Mouse (Mus musculus) liver, postnatal 0 days (tissue): ENCODE measurements around the gene Cep170. TPM values are rescaled to one million over a fixed set of nuclear protein-coding genes. Genes with fewer than 3 reads are reported as not detected.

Experiments used
- ATAC-seq: fragments of 200-750 bp; cut with Nextera tagmentation; 2 replicates; pipeline ENCODE4 v1.8.0; 2017; ENCODE audit warnings: mild to moderate bottlenecking, moderate library complexity
- DNase-seq: peaks from one replicate; pipeline ENCODE4 v3.0.0-alpha.2; 2016
- H3K27ac ChIP-seq: fragments of 300-500 bp; sonication (generic); 2 replicates; pipeline ENCODE4 v1.5.1; 2014; ENCODE audit warnings: antibody characterized with exemption, moderate library complexity, mild to moderate bottlenecking, low read depth
- H3K27me3 ChIP-seq: fragments of 300-500 bp; sonication (generic); 2 replicates; pipeline ENCODE4 v1.6.1; 2014; ENCODE audit warnings: low read length, control low read depth, mixed read lengths; ENCODE audit not compliant: insufficient read depth
- H3K36me3 ChIP-seq: fragments of 300-500 bp; sonication (generic); replicated peaks from 2 replicates; pipeline ENCODE4 v1.6.1; 2014; ENCODE audit warnings: mild to moderate bottlenecking, control low read depth, low read length, moderate library complexity, mixed read lengths; ENCODE audit not compliant: insufficient read depth
- H3K4me1 ChIP-seq: fragments of 300-500 bp; sonication (generic); 2 replicates; pipeline ENCODE4 v1.6.1; 2014; ENCODE audit warnings: antibody characterized with exemption, mild to moderate bottlenecking, control low read depth; ENCODE audit not compliant: insufficient read depth
- H3K4me2 ChIP-seq: fragments of 300-500 bp; sonication (generic); 2 replicates; pipeline ENCODE4 v1.6.1; 2014; ENCODE audit warnings: low read depth, mild to moderate bottlenecking, low read length, moderate library complexity, mixed read lengths
- H3K4me3 ChIP-seq: fragments of 300-500 bp; sonication (generic); 2 replicates; pipeline ENCODE4 v1.5.1; 2014; ENCODE audit warnings: low read depth, low read length
- H3K9ac ChIP-seq: fragments of 300-500 bp; sonication (generic); replicated peaks from 2 replicates; pipeline ENCODE4 v1.6.1; 2014; ENCODE audit warnings: mild to moderate bottlenecking, moderate library complexity
- H3K9me3 ChIP-seq: fragments of 300-500 bp; sonication (generic); 2 replicates; pipeline ENCODE4 v1.6.1; 2016; ENCODE audit warnings: mild to moderate bottlenecking, control low read depth, low read length, mixed read lengths
- CTCF ChIP-seq: sonication (generic); IDR thresholded peaks from 2 replicates; pipeline ENCODE4 v1.5.1; 2016; ENCODE audit warnings: antibody characterized with exemption, low read depth
- EP300 ChIP-seq: IDR thresholded peaks from 2 replicates; pipeline ENCODE4 v1.6.1; 2016; ENCODE audit warnings: antibody characterized with exemption, low read depth, mild to moderate bottlenecking
- WGBS: fragments of 180-500 bp; shearing (Covaris S2); extraction: QIAGEN DNeasy Blood & Tissue Kit; methylation state at CpG from one replicate; pipeline ENCODE4 v1.1.7; 2014; ENCODE audit not compliant: insufficient replicate concordance; 5-methylcytosine and 5-hydroxymethylcytosine counted together
- polyA plus RNA-seq: library from polyadenylated mRNA; unstranded; fragments of >200 nt; fragmentation: Nextera tagmentation; extraction: Ambion mirVana; gene quantifications from 2 replicates; pipeline ENCODE4 v1.2.1, GENCODE M21; 2015

The Cep170 gene
- polyA plus RNA-seq, 1 experiment from 2014 or later = 4.4 TPM

DNA sequence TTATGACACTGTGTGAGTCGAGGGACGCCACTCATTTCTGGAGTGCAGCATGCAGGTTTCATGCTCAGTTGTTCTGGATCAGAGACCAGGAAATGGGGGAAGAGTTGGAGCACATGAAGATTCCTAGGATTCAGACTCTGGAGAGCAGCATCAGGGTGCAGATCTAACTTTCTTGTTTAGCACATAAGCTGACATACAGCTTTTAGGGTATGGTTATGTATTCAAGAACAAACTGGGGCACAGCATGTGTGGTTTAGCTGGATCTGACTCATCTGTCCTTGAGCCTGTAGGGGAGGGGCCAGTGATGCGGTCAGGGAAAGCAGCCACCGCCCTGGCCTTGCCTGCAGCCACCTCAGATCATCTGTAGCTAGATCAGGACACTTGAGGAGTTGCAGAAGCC lies 13.5 kb upstream of the Cep170 start:
- DNase-seq = peak; percentile 65
- peak overlapping the region; percentile 69 for H3K27ac ChIP-seq
- WGBS = 42% methylated on average over 4 of the region's 4 CpGs
- ATAC-seq = peak; percentile 69
- no peaks in the 10 kb centered on the region for H3K9me3 ChIP-seq
- no peak overlapping the region for H3K4me2 ChIP-seq
- no peak overlapping the region for H3K4me3 ChIP-seq
- 0 out of 2 replicates have a peak overlapping the region, but pooled peaks have one; percentile 11 for H3K9ac ChIP-seq
- H3K27me3 ChIP-seq = no peaks in the 10 kb centered on the region
- H3K36me3 ChIP-seq = 0 out of 2 replicates have a peak, but pooled peaks cover 10% of the 10 kb centered on the region
- TF ChIP-seq CTCF (no peak), EP300 (no peak)
- H3K4me1 ChIP-seq = peaks cover 21% of the 10 kb centered on the region

GRCm38 (mm10) chr1:176826931-176827330 lies 13.1 kb upstream of the Cep170 start:
- no peak overlapping the region for H3K4me3 ChIP-seq
- DNase-seq = no peak
- H3K4me2 ChIP-seq = no peak overlapping the region
- TF ChIP-seq EP300 (no peak), CTCF (no peak)
- no peak overlapping the region for H3K9ac ChIP-seq
- no peak for ATAC-seq
- H3K27ac ChIP-seq = peak overlapping the region; percentile 69
- H3K4me1 ChIP-seq = peaks cover 22% of the 10 kb centered on the region
- 57% methylated on average over 4 of the region's 4 CpGs for WGBS
- 0 out of 2 replicates have a peak, but pooled peaks cover 10% of the 10 kb centered on the region for H3K36me3 ChIP-seq
- no peaks in the 10 kb centered on the region for H3K9me3 ChIP-seq
- no peaks in the 10 kb centered on the region for H3K27me3 ChIP-seq

DNA sequence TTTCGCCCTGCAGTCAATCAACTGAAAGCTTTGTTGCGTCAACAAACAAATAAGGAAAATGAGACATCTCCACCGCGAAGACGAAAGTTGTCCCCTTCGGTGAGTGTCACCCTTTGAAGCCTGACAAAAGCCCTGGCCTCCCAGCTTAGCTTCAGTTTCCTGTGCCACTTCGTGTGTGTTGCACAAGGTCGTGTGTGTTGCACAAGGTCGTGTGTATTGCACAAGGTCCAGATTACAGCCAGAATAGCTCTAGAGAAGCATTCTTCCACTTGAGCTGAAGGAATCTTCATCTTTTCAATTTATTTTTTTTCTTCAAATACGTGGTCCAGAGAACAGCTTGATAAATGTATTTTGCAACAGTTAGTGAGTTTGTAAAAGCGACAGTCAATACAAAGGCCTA lies 12.3 kb upstream of the Cep170 start:
- Histone ChIP-seq H3K4me3 (no peak overlapping the region), H3K27me3 (no peaks in the 10 kb centered on the region), H3K9ac (no peak overlapping the region), H3K4me1 (peaks cover 24% of the 10 kb centered on the region), H3K9me3 (no peaks in the 10 kb centered on the region), H3K27ac (peak overlapping the region; percentile 78), H3K36me3 (0 out of 2 replicates have a peak, but pooled peaks cover 6% of the 10 kb centered on the region), H3K4me2 (peak overlapping the region; percentile 38; the same call in 1 of the 2 replicates)
- WGBS = 43% methylated on average over 11 of the region's 11 CpGs
- ATAC-seq (peak; percentile 79), DNase-seq (peak; percentile 80)
- TF ChIP-seq EP300 (peak; percentile 65), CTCF (no peak)

GRCm38 (mm10) chr1:176825084-176825483 lies 11.2 kb upstream of the Cep170 start:
- ATAC-seq = no peak
- Histone ChIP-seq H3K9me3 (no peaks in the 10 kb centered on the region), H3K27ac (no peak overlapping the region), H3K9ac (no peak overlapping the region), H3K4me3 (no peak overlapping the region), H3K4me2 (no peak overlapping the region), H3K4me1 (peaks cover 27% of the 10 kb centered on the region), H3K36me3 (0 out of 2 replicates have a peak, but pooled peaks cover 6% of the 10 kb centered on the region), H3K27me3 (no peaks in the 10 kb centered on the region)
- TF ChIP-seq CTCF (no peak), EP300 (no peak)
- 89% methylated on average over 4 of the region's 4 CpGs for whole genome bisulfite sequencing
- DNase-seq = no peak

DNA sequence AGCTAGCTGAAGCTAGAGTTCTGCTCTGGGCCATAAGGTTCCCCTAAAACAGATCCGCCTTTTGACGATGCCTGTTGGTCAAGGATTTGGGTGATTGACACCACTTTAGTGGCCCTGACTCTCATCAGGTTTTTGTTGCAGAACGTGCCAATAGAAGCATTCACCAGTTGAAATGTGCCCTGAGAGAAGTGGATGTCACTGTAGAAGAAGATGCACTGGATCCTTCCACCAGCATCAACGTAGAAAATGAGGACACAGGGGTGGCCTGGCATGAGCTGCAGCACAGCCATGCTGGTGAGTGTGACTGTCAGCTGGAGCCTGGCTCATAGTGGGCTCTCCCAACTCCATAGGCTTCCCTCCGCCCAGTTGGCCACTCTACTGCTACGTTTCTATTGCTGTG lies 10.7 kb upstream of the Cep170 start:
- Histone ChIP-seq H3K4me2 (no peak overlapping the region), H3K27me3 (no peaks in the 10 kb centered on the region), H3K9me3 (no peaks in the 10 kb centered on the region), H3K9ac (no peak overlapping the region), H3K4me3 (no peak overlapping the region), H3K36me3 (0 out of 2 replicates have a peak, but pooled peaks cover 6% of the 10 kb centered on the region), H3K4me1 (peaks cover 29% of the 10 kb centered on the region), H3K27ac (no peak overlapping the region)
- TF ChIP-seq EP300 (no peak), CTCF (no peak)
- no peak for DNase-seq
- WGBS = 79% methylated on average over 6 of the region's 6 CpGs
- ATAC-seq = no peak

DNA sequence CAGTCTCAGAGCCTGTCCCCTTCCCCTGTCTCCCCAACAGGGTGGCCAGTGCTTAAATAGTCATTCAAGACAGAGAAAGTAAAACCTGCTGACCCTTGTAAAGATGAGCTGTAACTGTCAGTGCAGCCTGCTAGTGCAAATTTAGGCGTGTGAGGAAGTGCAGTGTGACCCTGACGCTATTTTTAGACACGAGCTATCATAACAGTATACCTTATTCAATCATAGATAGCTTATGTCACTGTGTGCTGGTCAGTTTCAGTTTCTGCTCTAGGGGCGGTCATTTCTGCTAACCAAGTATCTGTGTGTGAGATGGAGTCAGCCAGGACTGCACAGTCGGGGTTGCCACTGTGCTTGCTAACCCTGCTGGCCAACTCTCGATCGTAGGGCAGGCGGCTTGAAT lies 10.0 kb upstream of the Cep170 start:
- 49% methylated on average over 8 of the region's 8 CpGs for WGBS

More for the DNA sequence above, 10.0 kb upstream of the Cep170 start:
- Histone ChIP-seq H3K27ac (peak overlapping the region; percentile 25; the same call in 1 of the 2 replicates), H3K27me3 (no peaks in the 10 kb centered on the region), H3K9me3 (no peaks in the 10 kb centered on the region), H3K4me3 (no peak overlapping the region), H3K9ac (no peak overlapping the region), H3K4me2 (no peak overlapping the region), H3K4me1 (peaks cover 33% of the 10 kb centered on the region), H3K36me3 (0 out of 2 replicates have a peak, but pooled peaks cover 3% of the 10 kb centered on the region)
- DNase-seq (no peak), ATAC-seq (peak; percentile 6; the same call in 1 of the 2 replicates)
- TF ChIP-seq EP300 (no peak), CTCF (no peak)
